Mouse (Mus musculus): ENCODE measurements around the gene Gabarapl2. TPM values are rescaled to one million over a fixed set of nuclear protein-coding genes. Genes with fewer than 3 reads are reported as not detected.
"Not testable (repeated sequence)": the region's sequence is repeated elsewhere in the genome, so short reads cannot be mapped to it uniquely, and the experiment has no call there.

Gabarapl2 gene
- total RNA-seq, 1 experiment from 2014 or later, result 76.9 TPM

DNA sequence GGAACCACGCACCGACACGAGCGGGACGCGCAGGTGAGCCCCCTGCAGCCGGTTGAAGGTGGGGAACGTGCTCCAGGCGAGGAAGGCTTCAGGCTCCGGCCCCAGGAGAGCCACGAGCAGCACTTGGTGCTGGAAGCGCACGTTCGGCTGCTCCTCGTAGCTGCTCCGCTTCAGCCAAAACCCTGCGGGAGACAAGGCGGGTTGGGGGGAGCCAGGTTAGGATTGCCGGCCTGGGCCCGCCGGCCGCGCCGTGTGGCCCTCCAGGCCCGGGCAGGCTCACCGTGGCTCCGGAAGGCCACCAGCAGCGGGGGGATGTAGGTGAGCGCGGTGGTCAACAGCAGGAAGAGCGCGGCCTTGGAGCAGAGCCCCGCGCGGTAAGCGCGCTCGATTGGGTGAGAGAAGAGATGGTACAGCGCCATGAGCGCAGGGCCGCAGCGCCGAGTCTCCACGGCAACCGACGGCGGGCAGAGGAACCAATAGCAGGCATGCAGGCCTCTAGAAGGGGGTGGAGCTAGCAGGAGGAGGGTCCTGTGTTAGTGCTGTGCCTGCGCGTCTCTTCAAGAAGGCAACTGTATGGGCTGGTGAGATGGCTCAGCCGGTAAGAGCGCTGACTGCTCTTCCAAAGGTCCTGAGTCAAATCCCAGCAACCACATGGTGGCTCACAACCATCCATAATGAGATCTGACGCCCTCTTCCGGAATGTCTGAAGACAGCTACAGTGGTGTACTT, 7.0 kb upstream of the Gabarapl2 start, which contains the start of gene Tmem231:
Gene Tmem231 (minus strand): TSS at position 534 of the 729 bp plus-strand sequence.
- peak; percentile 99 for ATAC-seq (ENCODE audit: extremely low read depth, insufficient number of reproducible peaks, low FRiP score, poor library complexity, severe bottlenecking)

DNA sequence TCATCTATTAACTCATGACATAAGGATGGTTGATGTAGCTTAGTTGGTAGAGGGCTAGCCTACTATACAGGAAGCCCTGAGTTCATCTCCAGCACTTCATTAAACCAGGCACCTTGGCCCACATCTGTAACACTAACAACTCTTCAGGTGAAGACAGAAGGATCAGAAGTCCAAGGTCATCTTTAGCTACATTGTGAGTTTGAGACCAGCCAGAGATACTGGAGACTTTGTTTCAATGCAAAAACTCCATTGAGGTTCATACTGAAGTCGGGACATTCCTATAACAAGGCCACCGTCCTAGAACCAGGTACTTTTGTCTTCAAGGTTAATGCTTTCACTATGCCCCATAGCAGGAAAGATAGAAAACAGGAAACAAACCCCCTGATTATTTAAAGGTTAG, 6.3 kb upstream of the Gabarapl2 start:
- ATAC-seq (ENCODE audit: extremely low read depth, insufficient number of reproducible peaks, low FRiP score, poor library complexity, severe bottlenecking), result no peak

DNA sequence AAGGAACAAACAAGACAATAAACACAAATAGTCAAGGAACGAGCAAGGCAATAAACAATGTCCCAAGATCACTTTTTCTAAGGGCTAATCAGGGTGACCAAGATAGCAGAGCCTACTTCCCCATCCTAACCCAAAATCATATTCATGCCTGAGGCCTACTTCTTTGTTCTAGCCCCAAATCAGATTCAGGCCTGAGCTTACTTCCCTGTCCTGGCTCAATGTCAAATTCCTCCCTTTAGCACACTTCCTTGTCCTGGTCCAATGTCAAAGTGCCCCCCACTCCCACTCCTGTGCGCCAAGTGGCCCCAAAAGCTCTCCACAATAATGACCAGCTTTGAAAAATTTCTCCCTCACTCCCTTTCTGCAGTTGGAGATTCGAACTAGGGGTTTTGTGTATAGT, 3.3 kb upstream of the Gabarapl2 start:
- ATAC-seq (ENCODE audit: extremely low read depth, insufficient number of reproducible peaks, low FRiP score, poor library complexity, severe bottlenecking), result no peak

DNA sequence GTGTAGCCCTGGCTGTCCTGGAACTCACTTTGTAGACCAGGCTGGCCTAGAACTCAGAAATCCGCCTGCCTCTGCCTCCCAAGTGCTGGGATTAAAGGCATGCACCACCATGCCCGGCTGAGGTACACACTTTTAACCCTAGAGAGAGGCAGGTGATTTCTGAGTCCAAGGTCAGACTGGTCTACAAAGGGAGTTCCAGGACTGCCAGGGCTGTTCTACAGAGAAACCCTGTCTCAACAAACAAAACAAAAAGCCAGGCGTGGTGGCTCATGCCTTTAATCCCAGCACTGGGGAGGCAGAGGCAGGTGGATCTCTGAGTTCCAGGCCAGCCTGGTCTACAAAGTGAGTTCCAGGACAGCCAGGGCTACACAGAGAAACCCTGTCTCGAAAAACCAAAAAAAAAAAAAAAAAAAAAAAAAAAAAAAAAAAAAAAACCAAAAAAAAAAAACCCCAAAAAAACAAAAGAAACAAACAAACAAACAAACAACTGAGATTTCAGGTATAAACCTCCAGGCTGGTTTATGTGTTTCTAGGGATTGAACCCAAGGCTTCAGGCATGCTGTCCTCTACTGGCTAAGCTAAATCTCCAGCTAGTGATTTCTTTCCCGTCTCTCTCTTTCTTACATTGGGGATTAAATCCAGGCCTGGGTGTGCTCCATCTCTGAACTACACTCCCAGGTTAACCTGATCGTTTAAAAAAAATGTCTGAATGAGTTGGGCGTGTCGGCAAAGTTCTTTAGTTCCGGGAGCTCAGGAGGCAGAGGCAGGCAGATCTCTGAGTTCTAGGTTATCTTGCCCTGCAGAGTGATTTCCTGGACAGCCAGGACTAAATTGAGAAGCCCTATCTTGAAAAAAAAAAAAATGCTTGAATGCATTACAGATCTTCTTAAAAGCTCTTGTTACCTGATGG, 2.2 kb upstream of the Gabarapl2 start:
- ATAC-seq (ENCODE audit: extremely low read depth, insufficient number of reproducible peaks, low FRiP score, poor library complexity, severe bottlenecking), result not testable (repeated sequence)

DNA sequence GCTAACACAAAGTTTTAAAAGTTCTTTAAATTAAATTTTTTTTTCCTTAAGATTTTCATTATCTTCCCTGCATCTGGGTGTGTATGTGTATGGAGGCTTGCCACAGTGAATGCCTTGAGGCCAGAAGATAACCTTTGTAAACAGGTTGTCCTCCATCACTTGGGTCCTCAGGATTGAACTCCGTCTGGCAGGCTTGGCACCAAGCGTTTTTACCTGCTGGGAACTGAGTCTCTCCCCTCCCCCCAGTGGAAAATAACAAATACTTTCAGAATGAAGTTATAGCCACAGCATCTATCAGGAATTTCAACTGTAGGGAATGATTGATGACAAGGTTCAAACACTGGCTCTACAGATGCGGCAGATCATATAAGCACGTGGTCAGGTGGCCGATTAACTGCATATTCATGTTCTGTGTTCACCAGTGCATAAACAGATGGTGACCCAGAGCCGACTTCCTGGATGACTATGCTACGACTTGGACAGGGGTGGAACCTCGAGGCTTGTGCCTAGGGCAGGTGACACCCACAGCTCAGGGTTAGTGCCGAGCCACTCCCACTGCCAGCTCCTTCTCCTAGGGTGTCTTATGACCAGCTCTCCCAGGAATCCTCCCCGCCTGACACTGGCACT, 874 bp upstream of the Gabarapl2 start:
- ATAC-seq (ENCODE audit: extremely low read depth, insufficient number of reproducible peaks, low FRiP score, poor library complexity, severe bottlenecking), result peak; percentile 55; the same call in 1 of the 2 replicates

DNA sequence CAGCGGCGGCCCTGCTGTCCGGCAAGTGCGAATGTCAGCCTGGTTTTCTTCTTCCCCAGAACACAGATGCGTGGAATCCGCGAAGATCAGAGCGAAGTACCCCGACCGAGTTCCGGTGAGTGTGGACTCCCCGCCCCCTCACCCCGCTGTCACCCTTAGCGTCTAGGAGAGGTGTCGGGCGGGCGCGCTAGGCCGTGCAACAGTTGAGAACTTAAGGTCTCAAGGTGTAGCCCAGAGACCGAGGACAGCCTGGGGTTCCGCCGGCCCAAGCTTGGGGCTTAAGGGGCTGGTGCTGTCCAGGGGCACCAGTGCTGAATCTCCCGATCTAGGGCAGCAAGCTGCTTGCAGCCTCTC, 575 bp downstream of the Gabarapl2 start:
- ATAC-seq (ENCODE audit: extremely low read depth, insufficient number of reproducible peaks, low FRiP score, poor library complexity, severe bottlenecking), result peak; percentile 13; the same call in 1 of the 2 replicates

DNA sequence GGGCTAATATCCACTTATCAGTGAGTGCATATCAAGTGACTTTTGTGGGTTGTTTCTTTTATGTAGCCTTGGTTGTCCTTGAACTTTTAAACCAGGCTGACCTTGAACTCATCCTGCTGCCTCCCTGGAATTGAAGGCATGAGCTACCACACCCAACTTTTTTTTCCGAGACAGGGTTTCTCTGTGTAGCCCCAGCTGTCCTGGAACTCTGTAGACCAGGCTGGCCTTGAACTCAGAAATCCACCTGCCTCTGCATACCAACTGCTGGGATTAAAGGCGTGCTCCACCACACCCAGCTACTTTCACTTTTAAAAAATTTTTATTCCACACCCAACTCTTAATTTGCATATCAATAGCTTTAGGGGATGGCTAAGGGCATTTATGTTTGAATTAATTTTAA, 3.0 kb downstream of the Gabarapl2 start:
- ATAC-seq (ENCODE audit: extremely low read depth, insufficient number of reproducible peaks, low FRiP score, poor library complexity, severe bottlenecking), result no peak

DNA sequence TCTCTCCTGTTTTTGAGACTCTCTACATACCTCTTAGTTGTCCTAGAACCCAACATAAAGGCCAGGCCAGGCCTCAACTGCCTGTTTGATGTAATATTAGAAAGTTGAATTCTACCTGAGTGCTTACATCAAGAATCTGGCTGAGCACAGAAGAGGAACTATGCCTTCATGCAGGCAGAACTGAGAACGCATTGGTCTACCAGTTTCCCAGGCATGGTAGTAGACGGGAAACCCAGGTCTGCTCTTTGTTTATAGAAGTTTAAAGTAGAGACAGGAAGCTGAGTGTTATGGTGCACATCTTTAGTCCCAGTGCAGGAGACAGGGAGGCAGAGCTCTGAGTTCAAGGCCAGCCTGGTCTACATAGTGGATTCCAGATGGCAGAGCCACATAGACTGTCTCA, 6.6 kb downstream of the Gabarapl2 start:
- ATAC-seq (ENCODE audit: extremely low read depth, insufficient number of reproducible peaks, low FRiP score, poor library complexity, severe bottlenecking), result peak; percentile 61; the same call in 1 of the 2 replicates

DNA sequence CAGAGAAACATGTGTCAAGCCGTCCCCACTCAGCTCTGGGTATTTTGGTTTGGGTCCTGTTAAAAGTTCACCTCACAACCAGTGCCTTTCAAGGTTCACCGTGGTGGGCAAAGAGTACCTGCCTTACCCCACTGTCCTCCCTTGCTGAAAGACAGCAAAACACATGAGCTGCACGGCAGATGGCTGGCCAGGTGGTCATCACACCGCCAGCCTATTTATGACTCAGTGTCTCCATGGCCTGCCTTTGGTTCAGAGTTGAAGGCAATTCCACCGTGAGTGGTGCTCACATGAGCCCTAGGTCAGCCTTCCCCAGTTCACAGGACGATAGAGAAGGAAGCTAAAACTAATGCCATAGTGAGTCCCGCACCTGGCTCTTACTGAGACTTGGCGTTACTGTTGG, 7.5 kb downstream of the Gabarapl2 start:
- no peak for ATAC-seq (ENCODE audit: extremely low read depth, insufficient number of reproducible peaks, low FRiP score, poor library complexity, severe bottlenecking)

DNA sequence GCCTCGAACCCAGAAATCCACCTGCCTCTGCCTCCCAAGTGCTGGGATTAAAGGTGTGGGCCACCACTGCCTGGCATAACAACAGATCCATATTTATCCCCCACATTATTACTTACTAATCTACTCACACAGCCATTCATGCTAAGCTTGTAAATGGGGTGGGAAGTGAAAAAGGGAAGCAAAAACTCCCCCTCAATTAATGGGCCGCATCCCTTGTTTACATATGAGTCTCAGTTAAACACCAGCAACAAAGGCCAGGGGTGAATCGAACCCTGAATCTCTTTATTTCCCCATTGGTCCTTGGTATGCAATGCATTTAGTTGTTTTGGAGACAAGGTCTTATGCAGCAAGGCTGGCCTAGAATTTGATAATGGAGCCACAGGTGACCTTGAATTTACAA, 10.3 kb downstream of the Gabarapl2 start:
- ATAC-seq (ENCODE audit: extremely low read depth, insufficient number of reproducible peaks, low FRiP score, poor library complexity, severe bottlenecking), result no peak

DNA sequence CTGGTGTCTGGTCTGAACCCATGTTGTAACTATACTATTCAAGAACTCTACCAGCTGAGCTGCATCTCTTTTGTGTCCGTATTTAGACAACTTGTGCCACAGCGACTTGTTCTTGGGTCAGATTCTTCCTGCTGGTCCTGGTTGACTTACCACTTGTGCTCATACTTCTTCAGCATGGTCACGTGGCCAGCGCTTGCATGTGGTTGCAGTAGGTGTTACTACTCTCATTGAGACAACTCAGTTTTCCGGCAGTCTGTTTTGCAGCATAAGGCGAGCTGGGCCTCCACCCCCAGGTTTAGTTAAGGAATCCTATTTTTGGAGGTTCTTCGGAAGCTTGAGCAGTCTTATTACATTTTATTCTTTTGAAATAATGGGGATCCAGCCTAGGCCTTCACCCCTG, 10.8 kb downstream of the Gabarapl2 start:
- peak; percentile 47; the same call in 1 of the 2 replicates for ATAC-seq (ENCODE audit: extremely low read depth, insufficient number of reproducible peaks, low FRiP score, poor library complexity, severe bottlenecking)

DNA sequence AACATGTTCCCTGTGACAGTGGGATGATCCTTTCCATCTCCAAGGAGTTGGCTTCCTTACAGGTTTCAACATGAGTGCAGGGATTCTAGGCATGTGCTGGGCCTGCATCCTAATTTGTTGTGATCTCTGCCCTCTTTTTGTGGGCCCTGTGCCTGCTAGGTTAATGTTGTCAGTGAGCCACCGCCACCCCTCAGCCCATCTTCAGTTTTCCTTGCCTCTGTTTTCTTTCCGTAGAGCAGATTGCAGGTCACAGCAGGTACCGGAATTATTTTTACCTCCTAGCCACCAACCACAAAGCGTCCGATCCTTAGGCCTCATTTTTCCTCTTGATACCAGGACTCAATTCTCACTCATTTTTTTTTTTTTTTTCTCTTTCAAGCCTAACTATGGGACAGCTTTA, 11.4 kb downstream of the Gabarapl2 start:
- no peak for ATAC-seq (ENCODE audit: extremely low read depth, insufficient number of reproducible peaks, low FRiP score, poor library complexity, severe bottlenecking)

DNA sequence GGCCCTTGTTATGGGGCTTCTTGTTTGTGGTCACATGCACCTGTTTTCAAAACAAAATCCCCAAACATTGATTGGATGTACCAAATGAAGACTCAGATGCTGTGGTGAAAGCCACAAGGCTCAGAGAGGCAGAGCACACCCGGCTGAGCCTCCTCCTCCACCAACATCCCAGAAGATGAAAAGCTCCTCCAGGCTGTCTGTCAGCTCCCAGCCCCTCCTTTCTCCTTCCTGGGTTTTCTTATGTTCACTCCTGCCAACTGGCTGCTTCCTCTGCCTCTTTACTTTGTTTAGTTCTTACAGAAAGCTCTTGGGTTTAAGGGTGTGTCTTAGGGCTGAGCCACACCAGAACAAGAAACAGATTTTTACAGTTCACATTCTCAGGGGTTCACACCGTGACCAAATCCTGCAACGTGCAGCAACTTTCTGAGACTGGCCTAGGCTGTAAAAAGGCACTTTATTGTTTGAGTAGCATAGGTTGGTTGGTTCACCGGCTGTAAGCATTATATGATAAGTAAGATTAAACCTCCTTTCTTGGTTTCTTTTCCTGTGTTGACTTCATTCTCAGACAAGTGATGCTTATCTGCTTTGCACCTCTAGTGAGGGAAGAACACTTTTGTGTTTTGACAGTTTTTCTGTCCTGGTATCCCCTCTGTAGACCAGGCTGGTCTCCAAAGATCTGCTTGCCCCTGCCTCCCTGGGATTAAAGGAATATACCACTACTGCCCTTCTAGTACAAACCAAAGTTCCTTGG, 14.5 kb downstream of the Gabarapl2 start:
- no peak for ATAC-seq (ENCODE audit: extremely low read depth, insufficient number of reproducible peaks, low FRiP score, poor library complexity, severe bottlenecking)

DNA sequence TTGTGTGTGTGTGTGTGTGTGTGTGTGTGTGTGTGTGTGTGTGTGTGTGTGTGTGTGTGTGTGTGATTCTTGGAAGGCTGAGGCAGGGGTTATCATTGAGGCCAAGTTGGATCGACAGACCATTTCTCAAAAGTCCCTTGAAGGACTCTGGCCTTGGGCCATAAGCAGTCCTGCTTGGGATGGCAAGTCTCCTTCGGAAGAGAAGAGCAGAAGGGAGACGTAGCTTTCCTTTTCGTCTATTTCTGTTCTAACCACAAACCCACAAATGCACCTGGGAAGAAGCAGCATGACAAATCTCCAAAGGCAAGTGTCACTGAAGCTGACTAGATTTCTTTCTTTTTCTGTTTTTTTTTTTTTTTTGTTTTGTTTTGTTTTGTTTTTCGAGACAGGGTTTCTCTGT, 15.4 kb downstream of the Gabarapl2 start:
- ATAC-seq (ENCODE audit: extremely low read depth, insufficient number of reproducible peaks, low FRiP score, poor library complexity, severe bottlenecking), result no peak

DNA sequence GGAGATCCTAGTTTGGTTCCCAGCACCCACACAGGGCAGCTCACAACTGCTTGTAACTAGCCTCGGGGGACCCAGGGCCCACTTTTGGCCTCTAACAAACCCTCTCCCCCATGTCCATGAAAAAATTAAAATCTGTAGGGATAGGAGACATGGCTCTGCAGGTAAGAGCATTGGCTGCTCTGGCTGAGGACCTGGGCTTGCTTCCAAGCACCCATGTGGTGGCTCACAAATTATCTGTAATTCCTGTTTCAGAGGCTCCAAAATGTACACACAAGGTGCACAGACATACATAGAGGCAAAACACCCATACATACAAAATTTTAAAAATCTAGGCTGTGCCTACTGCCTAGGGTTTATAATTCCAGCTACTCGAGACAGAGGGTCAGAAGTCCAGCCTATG, 16.7 kb downstream of the Gabarapl2 start:
- ATAC-seq (ENCODE audit: extremely low read depth, insufficient number of reproducible peaks, low FRiP score, poor library complexity, severe bottlenecking), result no peak

DNA sequence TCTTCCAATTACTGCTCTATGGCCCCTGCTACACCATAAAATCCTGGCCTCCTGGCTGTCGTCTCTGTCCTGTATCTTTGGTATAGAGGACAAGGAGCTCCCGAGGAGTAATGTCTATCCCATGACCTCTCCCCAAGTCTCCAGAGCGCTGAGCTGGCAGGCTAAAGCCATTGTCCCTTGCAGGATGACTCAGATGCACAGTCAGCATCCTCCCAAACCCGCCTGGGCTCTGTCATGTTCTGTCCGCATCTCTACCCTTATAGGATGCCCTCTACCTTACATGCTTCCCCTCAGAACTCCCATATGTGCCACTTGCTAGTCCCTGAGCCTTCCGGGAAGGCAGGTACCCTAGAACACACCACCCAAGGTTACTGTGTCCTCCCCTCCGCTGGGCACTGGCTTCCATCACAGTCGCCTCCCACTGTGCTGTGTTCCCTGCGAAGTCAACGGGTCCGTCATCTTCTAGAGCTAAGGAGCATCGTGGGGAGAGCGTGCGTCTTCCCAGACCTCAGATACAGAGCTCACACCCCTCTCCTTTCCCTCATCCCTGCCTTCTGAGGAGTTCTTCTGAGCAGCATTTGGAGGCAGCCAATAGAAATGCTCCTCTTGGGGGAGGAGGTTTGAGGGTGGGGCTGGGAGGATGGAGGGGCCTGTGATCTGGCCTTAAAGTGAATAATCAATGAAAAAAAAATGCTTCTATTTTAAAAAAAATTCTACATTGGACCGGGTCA, 20.3 kb downstream of the Gabarapl2 start:
- ATAC-seq (ENCODE audit: extremely low read depth, insufficient number of reproducible peaks, low FRiP score, poor library complexity, severe bottlenecking), result no peak

DNA sequence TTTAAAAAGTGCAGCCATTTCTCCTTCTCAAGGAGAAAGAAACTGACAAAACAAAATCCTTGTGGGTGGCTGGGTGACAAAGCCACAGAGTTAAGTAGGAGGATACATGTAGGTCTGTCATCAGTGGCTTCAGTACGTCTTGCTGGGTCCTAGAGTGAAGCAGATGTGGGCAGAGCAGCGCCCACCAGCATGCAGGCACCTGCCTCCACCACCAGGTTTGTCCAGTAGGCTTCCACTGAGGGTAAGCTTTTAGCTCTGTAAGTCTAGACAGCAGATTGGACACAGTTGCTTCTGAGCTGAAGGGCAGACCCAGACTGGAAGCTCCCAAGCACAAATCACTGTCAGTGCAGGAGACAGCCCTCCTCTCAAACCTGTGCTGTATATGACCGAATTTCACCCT, 20.8 kb downstream of the Gabarapl2 start:
- no peak for ATAC-seq (ENCODE audit: extremely low read depth, insufficient number of reproducible peaks, low FRiP score, poor library complexity, severe bottlenecking)

DNA sequence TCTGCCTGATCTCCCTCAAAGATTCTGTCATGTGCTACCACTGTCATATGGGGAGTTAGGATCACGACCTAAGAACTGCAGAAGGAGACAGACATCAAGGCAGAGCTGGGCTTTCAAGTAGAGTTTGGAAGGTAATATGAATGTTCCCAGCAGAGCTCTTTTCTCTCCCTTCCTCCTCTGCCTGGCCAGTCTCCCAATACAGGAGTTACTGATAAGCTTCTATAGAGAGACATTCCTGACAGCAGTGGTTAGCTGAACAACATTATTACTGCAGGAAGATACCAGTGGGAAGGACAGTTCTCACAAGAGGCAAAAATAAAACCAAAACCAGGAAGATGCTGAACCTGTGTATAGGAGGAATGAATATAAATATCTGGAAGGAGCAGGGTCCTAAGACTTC, 22.1 kb downstream of the Gabarapl2 start:
- no peak for ATAC-seq (ENCODE audit: extremely low read depth, insufficient number of reproducible peaks, low FRiP score, poor library complexity, severe bottlenecking)

All from neutrophil, adult 5-6 weeks (primary cell).